Mouse (Mus musculus) small intestine, adult 2 months (tissue): Measurements from ENCODE around the gene Fbxo17. TPM values are rescaled to one million over a fixed set of nuclear protein-coding genes. Genes with fewer than 3 reads are reported as not detected.

Experiments used
- H3K27ac ChIP-seq: fragments of 200-500 bp; 2 replicates; pipeline ENCODE4 v1.5.1; 2012; ENCODE audit warnings: low read depth, low read length, control low read depth, inconsistent platforms; ENCODE audit not compliant: insufficient read depth
- H3K27me3 ChIP-seq: fragments of 200-500 bp; 2 replicates; pipeline ENCODE4 v1.6.1; 2012; ENCODE audit warnings: mild to moderate bottlenecking, moderate library complexity, low read length, inconsistent platforms; ENCODE audit not compliant: control insufficient read depth, insufficient read depth
- H3K36me3 ChIP-seq: fragments of 200-500 bp; 2 replicates; pipeline ENCODE4 v1.6.1; 2012; ENCODE audit warnings: mild to moderate bottlenecking, low read length, control low read depth, inconsistent platforms; ENCODE audit not compliant: control insufficient read depth, insufficient read depth
- H3K4me1 ChIP-seq: fragments of 200-500 bp; 2 replicates; pipeline ENCODE4 v1.6.1; 2012; ENCODE audit warnings: low read length, inconsistent platforms, mixed read lengths; ENCODE audit not compliant: control insufficient read depth, insufficient read depth, insufficient read length
- H3K4me3 ChIP-seq: fragments of 200-500 bp; 2 replicates; pipeline ENCODE4 v1.5.1; 2012; ENCODE audit warnings: low read depth, mild to moderate bottlenecking, control low read depth, inconsistent platforms, low read length, moderate library complexity
- CTCF ChIP-seq: fragments of 200-500 bp; IDR thresholded peaks from 2 replicates; pipeline ENCODE4 v1.5.1; 2012; ENCODE audit warnings: low read depth, mild to moderate bottlenecking, control low read depth, inconsistent platforms, low read length, moderate library complexity, mixed read lengths; ENCODE audit not compliant: insufficient replicate concordance, insufficient read length; ENCODE audit errors: extremely low read depth
- POLR2A ChIP-seq: fragments of 200-500 bp; IDR thresholded peaks from 2 replicates; pipeline ENCODE4 v1.6.1; 2012; ENCODE audit warnings: low read depth, mild to moderate bottlenecking, control low read depth, inconsistent platforms, low read length, moderate library complexity
- WGBS: fragments of 180-500 bp; shearing (Covaris S2); methylation state at CpG from one replicate; pipeline ENCODE4 v1.1.7; 2018; 5-methylcytosine and 5-hydroxymethylcytosine counted together
- polyA plus RNA-seq: library from polyadenylated mRNA; depleted of rRNA; stranded (reverse); fragments of >200 nt; gene quantifications from 2 replicates; pipeline ENCODE4 v1.2.3, GENCODE M21; 2012; rRNA removed

The Fbxo17 gene
- polyA plus RNA-seq, 1 experiment: 2.0 TPM

- peaks cover 4% of the 10 kb centered on the region; the same call in 1 of the 2 replicates for H3K4me1 ChIP-seq
- no peak for TF ChIP-seq POLR2A
- TF ChIP-seq CTCF: no peak
- no peak overlapping the region for H3K4me3 ChIP-seq
- 84% methylated on average over 9 of the region's 9 CpGs for WGBS
- no peak overlapping the region for H3K27ac ChIP-seq
- peaks cover 7% of the 10 kb centered on the region; the same call in 1 of the 2 replicates for H3K36me3 ChIP-seq
- no peaks in the 10 kb centered on the region for H3K27me3 ChIP-seq
Observed at GRCm38 (mm10) chr7:28778825-28779224, 62.2 kb downstream of the Fbxo17 start.

- peaks cover 4% of the 10 kb centered on the region; the same call in 1 of the 2 replicates for H3K4me1 ChIP-seq
- no peak for TF ChIP-seq POLR2A
- TF ChIP-seq CTCF: peak; percentile 87
- no peak overlapping the region for H3K4me3 ChIP-seq
- H3K27me3 ChIP-seq: no peaks in the 10 kb centered on the region
- H3K27ac ChIP-seq: peak overlapping the region; percentile 74
- peaks cover 8% of the 10 kb centered on the region; the same call in 1 of the 2 replicates for H3K36me3 ChIP-seq
- 35% methylated on average over 6 of the region's 6 CpGs for WGBS
Observed at GRCm38 (mm10) chr7:28780067-28780658, 63.6 kb downstream of the Fbxo17 start.

DNA sequence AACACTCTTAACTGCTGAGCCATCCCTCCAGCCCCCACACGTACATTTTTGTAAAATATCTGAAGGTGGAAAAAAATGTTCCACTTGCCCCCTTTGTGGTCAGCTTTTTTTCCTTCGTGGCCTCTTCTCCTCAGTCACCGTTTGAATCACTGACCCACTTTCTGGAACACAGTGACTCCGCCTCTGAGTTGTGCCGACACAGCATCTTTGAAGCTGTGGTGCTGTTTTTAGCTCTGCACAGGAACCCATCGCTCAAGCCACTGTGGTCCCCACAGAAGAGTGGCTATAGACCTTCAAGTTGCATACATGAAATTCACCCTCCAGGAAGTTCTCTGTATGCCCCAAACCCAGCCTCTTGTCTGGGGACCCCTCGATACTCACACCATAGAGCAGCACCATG, 64.3 kb downstream of the Fbxo17 start:
- Histone ChIP-seq H3K4me3 (no peak overlapping the region), H3K27ac (peak overlapping the region; percentile 74), H3K4me1 (peaks cover 4% of the 10 kb centered on the region; the same call in 1 of the 2 replicates), H3K36me3 (peaks cover 13% of the 10 kb centered on the region; the same call in 1 of the 2 replicates), H3K27me3 (no peaks in the 10 kb centered on the region)
- no peak for TF ChIP-seq CTCF
- no peak for TF ChIP-seq POLR2A
- WGBS: 71% methylated on average over 7 of the region's 7 CpGs

DNA sequence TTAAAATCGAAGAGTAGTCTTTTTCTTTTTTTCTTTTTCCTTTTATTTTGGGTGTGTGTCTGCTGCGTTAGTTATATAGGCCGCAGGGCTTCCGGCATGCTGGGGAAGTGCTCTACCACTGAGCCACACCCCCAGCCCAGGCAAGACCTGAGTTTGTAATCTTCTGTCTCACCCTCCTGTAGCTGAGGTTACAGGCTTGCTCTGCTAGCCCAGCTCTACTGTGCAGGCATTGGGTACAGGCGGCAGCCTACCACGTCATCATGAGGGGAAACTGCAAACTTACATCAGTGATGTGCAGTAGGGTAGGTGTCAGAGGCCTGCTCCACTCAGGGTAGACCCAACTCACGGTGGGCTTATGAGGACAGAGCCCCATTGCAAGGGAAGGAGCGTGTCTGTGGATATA, 64.7 kb downstream of the Fbxo17 start:
- Histone ChIP-seq H3K4me1 (peaks cover 4% of the 10 kb centered on the region; the same call in 1 of the 2 replicates), H3K27ac (peak overlapping the region; percentile 74), H3K36me3 (peaks cover 13% of the 10 kb centered on the region; the same call in 1 of the 2 replicates), H3K27me3 (no peaks in the 10 kb centered on the region), H3K4me3 (no peak overlapping the region)
- 81% methylated on average over 8 of the region's 8 CpGs for WGBS
- TF ChIP-seq POLR2A (no peak), CTCF (no peak)

DNA sequence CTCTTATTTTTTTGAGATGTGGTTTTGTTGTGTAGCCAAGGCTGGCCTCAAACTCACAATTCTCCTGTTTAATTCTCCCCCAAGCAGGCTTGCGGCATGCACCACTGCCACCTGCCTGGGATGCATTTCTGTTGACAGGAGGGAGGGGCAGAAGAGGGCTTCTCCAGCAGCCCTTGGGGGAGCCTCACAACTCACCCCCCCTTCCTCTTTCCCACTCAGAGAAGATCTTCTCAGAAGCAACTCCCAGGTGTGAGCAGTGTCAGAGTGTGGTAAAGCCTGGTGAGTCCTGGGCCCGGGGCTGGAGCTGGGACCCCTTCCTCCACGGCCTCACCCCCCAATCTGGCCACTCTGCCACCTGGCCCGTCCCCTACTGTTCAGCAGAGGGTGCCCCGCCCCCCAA, 68.6 kb downstream of the Fbxo17 start:
- Histone ChIP-seq H3K36me3 (peaks cover 7% of the 10 kb centered on the region; the same call in 1 of the 2 replicates), H3K4me1 (peaks cover 4% of the 10 kb centered on the region), H3K4me3 (no peak overlapping the region), H3K27me3 (no peaks in the 10 kb centered on the region), H3K27ac (no peak overlapping the region)
- TF ChIP-seq POLR2A (no peak), CTCF (no peak)
- 84% methylated on average over 5 of the region's 5 CpGs for WGBS

Other genes with a start within 250 kb of the Fbxo17 start
- not detected in 2 replicates for gene Ifnl2, start 206.3 kb upstream of the Fbxo17 start, polyA plus RNA-seq
- not detected in 2 replicates for gene Ifnl3, start 194.0 kb upstream of the Fbxo17 start, polyA plus RNA-seq
- gene Sycn, start 175.9 kb upstream of the Fbxo17 start, polyA plus RNA-seq: 32.7 and 16,759 TPM in 2 replicates
- gene Nccrp1, start 169.6 kb upstream of the Fbxo17 start, polyA plus RNA-seq: 0.14 and 2.8 TPM in 2 replicates
- gene Samd4b, start 118.7 kb upstream of the Fbxo17 start, polyA plus RNA-seq: 43.4 and 82.0 TPM in 2 replicates
- gene Pak4, start 118.6 kb upstream of the Fbxo17 start, polyA plus RNA-seq: 50.3 and 112 TPM in 2 replicates
- 0.66 TPM in 1 of 2 replicates, not detected in the other for gene Acp7, start 85.5 kb upstream of the Fbxo17 start, polyA plus RNA-seq
- 1.2 and 1.7 TPM in 2 replicates for gene Fbxo27, start 24.0 kb upstream of the Fbxo17 start, polyA plus RNA-seq
- 42.3 and 64.5 TPM in 2 replicates for gene Mrps12, start 25.0 kb downstream of the Fbxo17 start, polyA plus RNA-seq
- 12.8 and 19.0 TPM in 2 replicates for gene Sars2, start 25.2 kb downstream of the Fbxo17 start, polyA plus RNA-seq
- not detected in 2 replicates for gene Ccer2, start 39.4 kb downstream of the Fbxo17 start, polyA plus RNA-seq
- 26.2 and 47.6 TPM in 2 replicates for gene Sirt2, start 49.9 kb downstream of the Fbxo17 start, polyA plus RNA-seq
- gene Nfkbib, start 50.7 kb downstream of the Fbxo17 start, polyA plus RNA-seq: 76.0 and 138 TPM in 2 replicates
- 4.4 and 7.1 TPM in 2 replicates for gene Rinl, start 72.2 kb downstream of the Fbxo17 start, polyA plus RNA-seq
- 67.1 and 140 TPM in 2 replicates for gene Hnrnpl, start 91.7 kb downstream of the Fbxo17 start, polyA plus RNA-seq
- 201 and 291 TPM in 2 replicates for gene Ech1, start 108.4 kb downstream of the Fbxo17 start, polyA plus RNA-seq
- 1,096 and 2,780 TPM in 2 replicates for gene Lgals4, start 117.0 kb downstream of the Fbxo17 start, polyA plus RNA-seq
- 2.4 TPM in 1 of 2 replicates, not detected in the other for gene Lgals7, start 147.0 kb downstream of the Fbxo17 start, polyA plus RNA-seq
- gene Capn12, start 164.6 kb downstream of the Fbxo17 start, polyA plus RNA-seq: 0.08 and 0.10 TPM in 2 replicates
- gene Actn4, start 245.5 kb downstream of the Fbxo17 start, polyA plus RNA-seq: 506 and 1,069 TPM in 2 replicates